Mouse (Mus musculus) CD8-positive naive resting alpha-beta T cell, adult 2 months (primary cell): ENCODE data around the gene Lemd2.

ENCODE experiments used
- DNase-seq, 2 experiments: peaks; one replicate each; pipeline ENCODE4 v3.0.0; 2022; ENCODE audit warnings: low read depth in 2 of 2, low spot score in 2 of 2

Lemd2 gene

DNA sequence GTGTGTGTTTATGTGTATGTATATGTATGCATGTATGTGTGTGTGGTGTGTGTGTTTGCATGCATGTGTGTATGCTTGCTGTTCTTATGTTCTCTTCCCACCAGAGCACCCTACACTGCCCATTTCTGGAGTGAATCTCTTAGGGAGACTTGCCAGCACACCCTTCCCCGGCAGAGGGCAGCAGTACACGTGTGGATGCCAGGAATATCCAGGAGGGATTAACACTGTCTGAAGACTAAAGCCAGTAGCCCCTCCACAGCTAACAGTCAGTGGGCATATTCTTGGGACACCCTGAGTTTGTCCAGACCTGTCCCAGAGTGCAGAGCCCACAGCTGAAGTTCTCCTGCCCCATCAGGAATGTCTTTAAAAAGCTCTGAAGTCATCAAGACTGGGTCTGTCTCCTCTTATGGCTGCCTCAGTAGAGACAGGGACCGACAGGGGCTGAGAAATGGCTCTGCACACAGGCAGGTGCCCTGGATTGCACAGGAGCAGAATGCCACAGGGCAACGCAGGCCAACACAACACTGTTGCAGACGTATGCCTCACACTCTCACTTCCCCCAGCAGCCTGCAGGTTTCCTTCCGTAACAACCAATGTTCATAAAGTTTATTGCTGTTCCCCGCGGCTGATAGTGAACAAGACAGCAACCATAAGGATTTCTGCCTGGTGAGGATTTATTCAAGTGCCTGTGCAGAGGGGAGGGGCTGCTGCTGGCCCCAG is 39.1 kb downstream of the Lemd2 start:
- no peak for DNase-seq

DNA sequence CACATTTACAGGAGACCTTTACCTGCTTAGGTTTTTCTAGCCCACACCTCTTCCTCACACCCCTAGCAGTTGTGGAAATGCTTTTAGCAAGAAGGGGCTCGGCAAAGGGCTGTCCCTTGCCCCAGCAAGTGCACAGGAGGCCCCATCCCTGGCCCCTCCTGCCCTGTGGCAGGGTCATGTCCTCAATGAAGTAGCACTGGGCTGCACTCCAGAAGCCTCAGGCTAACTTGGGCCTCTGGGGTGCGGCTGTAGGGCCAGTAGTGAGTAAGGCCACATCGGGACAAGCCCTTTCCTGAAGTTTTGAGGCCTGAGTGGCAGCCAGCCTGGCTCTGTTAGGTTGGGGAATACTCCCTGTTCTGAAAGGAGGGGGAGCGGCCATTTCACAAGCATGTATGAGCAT is 43.4 kb downstream of the Lemd2 start:
- DNase-seq: no peak

DNA sequence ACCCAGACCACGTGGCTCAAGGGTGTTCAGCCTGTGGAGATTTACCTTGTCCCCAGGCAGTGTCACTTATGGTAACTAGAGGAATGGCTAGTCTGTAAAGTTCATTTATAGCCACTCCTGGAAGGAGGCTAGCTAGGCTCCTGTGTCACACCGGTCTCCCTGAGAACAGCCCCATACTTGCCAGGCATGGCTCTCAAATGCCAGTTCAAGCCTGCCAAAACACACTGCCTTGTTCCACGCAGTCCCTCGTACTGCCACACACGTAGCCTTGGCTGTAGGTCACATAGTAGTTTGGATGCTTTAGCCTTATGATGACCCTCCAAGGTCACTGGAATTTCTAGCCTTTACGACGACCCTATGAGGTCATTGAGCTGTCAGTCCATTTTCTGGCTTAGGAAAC is 45.1 kb downstream of the Lemd2 start:
- DNase-seq: no peak

DNA sequence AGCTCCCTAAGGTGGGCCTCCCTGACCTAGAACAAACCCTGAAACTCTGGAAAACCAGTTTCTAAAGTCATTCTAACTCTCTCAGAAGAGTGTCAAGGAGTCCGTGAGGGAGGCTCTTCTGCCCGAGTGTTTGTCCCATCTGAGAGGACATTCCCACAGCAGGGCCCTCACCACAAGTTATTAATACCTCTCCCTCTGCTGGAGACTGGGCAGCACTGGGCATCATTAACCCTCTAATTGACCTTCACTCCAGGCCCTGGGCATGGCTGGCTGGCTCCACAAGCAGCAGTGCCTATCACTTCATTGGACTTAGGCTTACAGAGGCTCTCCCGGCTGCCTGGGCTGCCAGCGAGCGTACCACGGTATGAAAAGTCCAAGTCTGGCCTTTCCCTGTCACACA is 45.8 kb downstream of the Lemd2 start:
- DNase-seq: no peak

DNA sequence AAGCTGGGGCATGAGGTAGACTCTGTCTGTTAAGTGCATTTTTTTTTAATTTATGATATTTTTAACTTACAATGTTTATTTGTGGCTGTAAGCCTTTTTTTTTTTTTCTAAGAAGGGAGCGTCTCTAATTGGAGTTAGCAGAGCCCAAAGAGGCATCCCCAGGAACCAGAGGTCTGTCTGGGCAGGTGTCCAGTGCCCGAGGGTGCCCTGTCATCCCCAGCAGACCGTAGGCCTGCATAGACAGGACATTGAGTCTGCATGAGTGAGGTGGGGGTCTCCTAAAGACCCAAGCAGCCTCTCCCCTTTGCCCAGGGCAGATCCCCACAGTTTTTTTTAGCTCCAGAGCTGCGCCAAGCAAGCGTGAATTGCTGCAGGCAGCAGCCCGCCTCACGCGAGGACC is 48.5 kb downstream of the Lemd2 start:
- no peak for DNase-seq

DNA sequence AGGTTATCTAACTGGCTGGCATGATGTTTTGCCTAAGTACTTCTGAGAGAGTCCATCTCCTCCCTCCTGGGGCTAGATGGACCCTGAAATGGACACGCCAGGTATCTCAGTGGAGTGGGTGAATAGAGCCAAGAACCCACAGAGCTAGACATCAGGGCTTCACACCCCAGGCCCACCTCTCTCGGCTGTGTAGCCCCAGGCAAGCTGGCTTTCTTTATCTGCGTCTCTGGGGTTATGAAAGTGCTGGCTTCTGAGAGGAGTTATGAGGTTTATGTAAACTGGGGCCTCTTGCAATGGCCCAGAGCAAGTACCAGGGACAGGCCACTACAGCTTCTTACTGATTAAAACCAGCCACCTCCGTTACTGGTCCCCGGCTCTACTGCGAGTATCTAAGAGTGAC is 49.4 kb downstream of the Lemd2 start:
- no peak for DNase-seq

DNA sequence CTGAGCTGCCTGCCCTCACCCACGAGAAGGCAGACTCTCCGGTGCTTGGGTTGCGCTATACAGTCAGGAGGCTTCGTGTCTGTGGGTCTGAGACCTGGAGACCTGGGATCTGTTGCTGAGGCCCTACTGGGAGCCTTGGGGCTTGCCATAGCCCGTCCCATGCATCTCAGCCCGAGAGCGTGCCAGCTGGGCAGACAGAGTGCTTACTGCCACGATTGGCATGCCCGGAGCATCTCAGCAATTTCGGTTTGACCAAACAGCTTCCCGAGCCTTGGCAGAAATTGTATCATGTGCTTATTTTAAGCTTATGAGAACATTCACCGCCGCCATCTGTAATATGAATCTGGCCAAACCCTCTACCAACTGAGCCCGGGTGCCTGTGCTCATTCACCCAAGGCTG is 50.0 kb downstream of the Lemd2 start:
- DNase-seq: no peak

DNA sequence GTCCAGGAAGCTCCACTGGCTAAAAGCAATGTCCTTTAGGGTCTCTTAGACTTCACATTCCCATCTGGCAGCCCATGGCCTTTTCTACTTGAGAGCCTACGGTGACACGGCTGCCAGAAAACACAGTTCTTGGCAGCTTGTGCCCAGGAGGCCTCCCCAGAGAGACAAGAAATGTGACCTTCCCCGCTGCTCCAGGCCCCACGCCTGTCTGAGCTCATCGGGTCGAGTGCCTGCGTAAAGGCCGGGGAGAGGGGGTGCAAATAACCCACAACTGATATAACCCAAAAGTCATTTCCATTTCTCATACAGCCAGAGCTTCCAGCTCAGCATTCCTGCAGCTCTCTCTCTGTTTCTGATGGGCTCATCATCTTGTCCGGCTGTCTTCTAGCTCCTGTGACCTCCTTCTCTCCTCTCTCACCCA is 50.5 kb downstream of the Lemd2 start:
- DNase-seq: no peak

DNA sequence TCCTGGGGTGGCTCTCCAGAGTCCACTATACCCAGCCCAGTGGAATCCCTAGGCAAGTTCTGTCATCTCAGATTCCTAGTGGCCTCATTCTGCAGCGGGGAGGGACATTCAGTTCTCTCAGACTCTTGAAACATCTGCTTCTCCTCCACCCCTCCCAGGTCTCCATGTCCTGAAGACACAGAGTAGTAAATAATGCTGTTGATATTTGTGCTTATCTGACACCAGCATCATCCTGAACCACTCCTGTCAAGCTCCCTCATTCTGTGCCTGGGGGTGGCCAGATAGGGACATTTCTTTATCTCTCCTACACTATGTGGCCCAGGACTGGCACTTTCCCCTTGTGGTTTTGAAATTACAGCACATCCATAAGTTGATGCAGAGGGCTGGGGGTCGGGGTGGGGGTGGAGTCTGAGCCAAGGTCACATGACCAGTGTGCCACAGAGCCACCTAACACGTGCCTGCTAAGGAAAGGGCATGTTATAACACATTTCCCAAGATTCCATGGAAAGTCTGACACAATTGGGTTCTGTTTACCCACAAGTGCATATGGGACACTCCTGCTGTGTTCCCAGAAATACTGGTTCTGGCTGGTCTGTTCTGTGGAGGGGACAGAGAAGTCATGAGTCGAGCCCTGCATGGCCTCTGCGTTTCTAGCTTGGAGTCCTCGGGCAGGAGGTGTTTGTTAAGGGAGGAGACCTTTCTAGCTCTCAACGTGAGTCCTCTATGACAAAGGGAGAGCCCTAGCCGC is 51.1 kb downstream of the Lemd2 start:
- no peak for DNase-seq

DNA sequence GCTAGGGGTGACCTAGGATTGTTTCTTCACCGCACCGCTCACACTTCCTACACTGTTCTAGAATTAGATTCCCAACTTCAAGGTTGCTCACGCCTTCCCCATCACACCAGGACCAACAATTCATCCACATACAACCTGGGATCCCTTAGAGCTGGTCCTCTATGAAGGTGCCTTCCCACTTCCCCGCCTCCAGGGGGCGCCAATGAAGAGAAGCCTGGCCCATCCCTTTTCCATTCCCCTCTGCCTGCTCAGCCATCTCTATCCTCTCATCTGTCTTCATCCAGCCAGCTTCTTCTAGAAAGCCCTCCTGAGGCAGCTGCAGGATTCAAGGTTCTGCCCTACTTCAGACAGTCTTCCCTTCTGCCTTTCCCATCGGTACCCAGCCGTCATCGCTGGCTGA is 52.9 kb downstream of the Lemd2 start:
- peak; percentile 19 to 22 for DNase-seq

DNA sequence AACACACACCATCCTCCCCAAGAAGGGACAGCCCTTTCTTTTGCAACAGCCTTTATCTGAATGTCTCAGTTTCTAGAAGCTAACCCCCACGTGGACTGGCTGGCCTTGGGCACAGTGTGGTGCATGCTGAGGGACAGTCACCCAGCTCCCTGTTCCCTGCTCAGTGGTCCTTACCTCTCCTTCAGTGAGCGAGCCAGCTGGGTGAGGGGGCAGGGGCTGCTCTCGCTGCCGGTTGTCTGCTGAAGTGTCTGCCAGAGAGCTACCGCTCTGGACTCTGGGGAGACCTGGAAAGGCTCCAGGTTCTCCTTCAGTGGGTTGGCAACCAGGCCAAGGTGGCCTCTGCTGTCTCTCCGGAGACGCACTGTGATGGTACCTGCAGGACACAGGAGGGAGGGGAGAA is 53.4 kb downstream of the Lemd2 start:
- DNase-seq: no peak

DNA sequence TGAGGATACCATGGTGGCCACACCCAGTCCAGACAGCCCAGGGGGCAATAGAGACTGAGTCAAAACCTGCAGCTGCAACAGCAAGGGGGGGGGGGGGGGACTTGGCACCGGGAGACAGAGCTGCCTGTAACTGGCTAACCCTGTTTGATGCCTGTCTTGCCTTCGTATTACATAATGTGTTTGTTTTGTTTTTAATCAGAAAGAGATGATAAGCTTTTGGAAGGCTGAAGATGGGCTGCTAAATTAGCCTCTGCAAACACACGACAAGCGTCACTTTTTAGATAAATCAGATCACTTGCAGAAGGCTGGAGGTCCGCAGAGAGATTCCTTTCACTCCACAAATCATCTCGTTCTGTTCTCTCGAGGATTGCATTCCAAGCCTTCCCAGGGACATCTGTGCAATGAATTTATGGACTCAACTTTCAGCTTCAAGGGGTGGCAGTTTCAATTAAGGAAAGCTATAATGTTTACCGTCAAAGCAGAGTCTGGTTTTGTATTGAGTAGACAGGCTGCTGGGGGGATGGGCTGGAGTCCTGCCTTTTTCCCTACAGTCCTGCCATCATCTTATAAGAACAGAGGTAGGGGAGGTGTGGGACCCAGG is 57.8 kb downstream of the Lemd2 start:
- DNase-seq: no peak

DNA sequence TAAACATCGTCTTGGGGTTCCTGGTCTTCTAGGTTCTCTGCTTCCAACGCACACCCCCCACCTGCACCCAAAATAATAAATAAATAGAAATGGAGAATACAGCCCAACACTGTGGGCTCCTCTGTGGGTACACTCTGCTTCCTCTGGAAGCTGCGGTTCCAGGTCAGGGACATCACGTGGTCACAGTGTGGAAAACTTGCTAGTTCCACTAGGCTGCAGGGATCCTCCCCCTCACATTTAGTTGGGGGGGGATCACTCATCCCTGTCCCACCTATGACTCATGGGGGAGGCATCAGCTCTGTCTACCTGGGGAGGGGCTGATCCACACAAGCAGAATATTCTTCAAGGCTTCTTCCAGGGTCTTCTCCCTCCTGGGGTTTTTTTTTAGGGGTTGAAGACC is 60.1 kb downstream of the Lemd2 start:
- DNase-seq: no peak

DNA sequence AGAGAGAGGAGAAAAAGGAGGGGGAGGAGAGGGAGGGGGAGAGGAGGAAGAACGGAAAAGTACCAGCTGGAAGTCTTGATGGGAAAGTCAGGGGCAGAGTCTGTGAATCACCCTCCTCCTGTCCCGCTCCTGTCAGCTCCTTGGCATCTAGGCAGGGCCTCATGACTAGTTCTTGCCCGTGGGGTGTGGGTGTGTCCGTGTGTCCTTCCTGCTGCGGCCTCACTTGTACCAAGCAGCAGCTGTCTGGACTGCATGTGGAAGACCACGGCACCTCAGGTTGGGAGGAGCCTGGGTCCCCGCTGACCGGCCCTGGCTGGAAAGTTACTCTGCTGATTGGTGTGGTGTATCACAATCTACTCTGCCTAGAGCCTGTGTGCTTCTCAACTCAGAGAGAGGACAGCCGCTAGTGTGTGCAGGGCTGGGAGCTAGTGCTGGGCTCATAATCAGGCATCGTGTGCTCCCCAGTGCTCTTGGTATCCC is 62.3 kb downstream of the Lemd2 start:
- no peak for DNase-seq

DNA sequence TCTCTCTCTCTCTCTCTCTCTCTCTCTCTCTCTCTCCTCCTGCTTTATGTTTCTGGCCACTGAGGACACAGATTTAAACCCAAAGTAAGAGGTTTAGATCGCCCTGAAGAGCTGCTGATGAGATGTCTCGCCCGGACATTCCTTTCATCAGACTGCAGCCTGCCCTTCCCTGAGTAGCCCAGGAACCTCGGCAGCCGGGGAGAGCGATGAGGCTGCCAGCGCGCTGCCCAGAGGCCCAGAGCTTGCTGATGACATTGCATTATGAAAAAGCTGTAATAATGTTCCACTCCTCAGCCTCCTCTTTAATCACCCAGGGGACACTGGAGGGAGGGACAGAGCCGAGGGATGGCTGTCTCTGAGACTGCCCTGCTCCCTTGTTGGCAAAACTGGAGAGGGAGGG is 64.0 kb downstream of the Lemd2 start:
- DNase-seq: no peak
